Mouse (Mus musculus): ENCODE results near the gene Pde8b. TPM values are rescaled to one million over a fixed set of nuclear protein-coding genes. Genes with fewer than 3 reads are reported as not detected.

Pde8b gene
- polyA plus RNA-seq, 1 experiment from 2014 or later: 12.1 TPM

- no peaks in the 10 kb centered on the region for H3K27me3 ChIP-seq (ENCODE audit: insufficient read depth, low read length)
- no peaks in the 10 kb centered on the region for H3K36me3 ChIP-seq (ENCODE audit: insufficient read depth, low read length)
- H3K9ac ChIP-seq (ENCODE audit: low read depth, low read length): no peak overlapping the region
- no peak overlapping the region for H3K4me3 ChIP-seq (replicated peaks; ENCODE audit: low read depth, low read length)
- DNase-seq (ENCODE audit: low spot score) (no peak), ATAC-seq (replicated peaks; ENCODE audit: low FRiP score, low read depth) (no peak)
- no peak overlapping the region for H3K4me2 ChIP-seq (ENCODE audit: low read length)
- H3K27ac ChIP-seq: no peak overlapping the region
- H3K4me1 ChIP-seq (replicated peaks; ENCODE audit: insufficient read depth, low read length): no peaks in the 10 kb centered on the region
- H3K9me3 ChIP-seq (replicated peaks; ENCODE audit: low read length): no peaks in the 10 kb centered on the region
- TF ChIP-seq CTCF (IDR thresholded peaks at IDR 0.05; ENCODE audit: low read depth): no peak
- WGBS: 75% methylated on average over 2 of the region's 2 CpGs
Observed at GRCm38 (mm10) chr13:95243026-95243425, 7.1 kb downstream of the Pde8b start.

GRCm38 (mm10) chr13:95237488-95237887 lies 12.6 kb downstream of the Pde8b start:
- Histone ChIP-seq H3K4me1 (replicated peaks; ENCODE audit: insufficient read depth, low read length) (no peaks in the 10 kb centered on the region), H3K4me3 (replicated peaks; ENCODE audit: low read depth, low read length) (no peak overlapping the region), H3K36me3 (ENCODE audit: insufficient read depth, low read length) (no peaks in the 10 kb centered on the region), H3K27me3 (ENCODE audit: insufficient read depth, low read length) (no peaks in the 10 kb centered on the region), H3K9ac (ENCODE audit: low read depth, low read length) (no peak overlapping the region), H3K27ac (no peak overlapping the region), H3K9me3 (replicated peaks; ENCODE audit: low read length) (no peaks in the 10 kb centered on the region), H3K4me2 (ENCODE audit: low read length) (no peak overlapping the region)
- no peak for TF ChIP-seq CTCF (IDR thresholded peaks at IDR 0.05; ENCODE audit: low read depth)
- no peak for DNase-seq (ENCODE audit: low spot score)
- ATAC-seq (replicated peaks; ENCODE audit: low FRiP score, low read depth): no peak
- 96% methylated on average over 2 of the region's 2 CpGs for WGBS

- Histone ChIP-seq H3K9ac (ENCODE audit: low read depth, low read length) (no peak overlapping the region), H3K4me1 (replicated peaks; ENCODE audit: insufficient read depth, low read length) (no peaks in the 10 kb centered on the region), H3K9me3 (replicated peaks; ENCODE audit: low read length) (no peaks in the 10 kb centered on the region), H3K36me3 (ENCODE audit: insufficient read depth, low read length) (no peaks in the 10 kb centered on the region), H3K4me2 (ENCODE audit: low read length) (no peak overlapping the region), H3K27me3 (ENCODE audit: insufficient read depth, low read length) (no peaks in the 10 kb centered on the region), H3K4me3 (replicated peaks; ENCODE audit: low read depth, low read length) (no peak overlapping the region), H3K27ac (no peak overlapping the region)
- no peak for ATAC-seq (replicated peaks; ENCODE audit: low FRiP score, low read depth)
- no peak for DNase-seq (ENCODE audit: low spot score)
- TF ChIP-seq CTCF (IDR thresholded peaks at IDR 0.05; ENCODE audit: low read depth): no peak
- 74% methylated on average over 8 of the region's 8 CpGs for WGBS
Observed at GRCm38 (mm10) chr13:95235261-95235660, 14.9 kb downstream of the Pde8b start.

GRCm38 (mm10) chr13:95231366-95232138 lies 18.6 kb downstream of the Pde8b start:
- Histone ChIP-seq H3K4me1 (replicated peaks; ENCODE audit: insufficient read depth, low read length) (no peaks in the 10 kb centered on the region), H3K27ac (peak overlapping the region; percentile 32), H3K4me3 (replicated peaks; ENCODE audit: low read depth, low read length) (no peak overlapping the region), H3K9me3 (replicated peaks; ENCODE audit: low read length) (no peaks in the 10 kb centered on the region), H3K4me2 (ENCODE audit: low read length) (no peak overlapping the region), H3K27me3 (ENCODE audit: insufficient read depth, low read length) (no peaks in the 10 kb centered on the region), H3K9ac (ENCODE audit: low read depth, low read length) (no peak overlapping the region), H3K36me3 (ENCODE audit: insufficient read depth, low read length) (no peaks in the 10 kb centered on the region)
- DNase-seq (ENCODE audit: low spot score) (peak; percentile 29), ATAC-seq (replicated peaks; ENCODE audit: low FRiP score, low read depth) (no peak)
- TF ChIP-seq CTCF (IDR thresholded peaks at IDR 0.05; ENCODE audit: low read depth): no peak
- WGBS: 70% methylated on average over 8 of the region's 8 CpGs

- no peak for TF ChIP-seq CTCF (IDR thresholded peaks at IDR 0.05; ENCODE audit: low read depth)
- no peak for DNase-seq (ENCODE audit: low spot score)
- no peak overlapping the region for H3K4me3 ChIP-seq (replicated peaks; ENCODE audit: low read depth, low read length)
- no peaks in the 10 kb centered on the region for H3K36me3 ChIP-seq (ENCODE audit: insufficient read depth, low read length)
- H3K9me3 ChIP-seq (replicated peaks; ENCODE audit: low read length): no peaks in the 10 kb centered on the region
- H3K9ac ChIP-seq (ENCODE audit: low read depth, low read length): no peak overlapping the region
- 85% methylated on average over 1 of the region's 1 CpGs for WGBS
- H3K4me2 ChIP-seq (ENCODE audit: low read length): no peak overlapping the region
- H3K4me1 ChIP-seq (replicated peaks; ENCODE audit: insufficient read depth, low read length): no peaks in the 10 kb centered on the region
- H3K27me3 ChIP-seq (ENCODE audit: insufficient read depth, low read length): no peaks in the 10 kb centered on the region
- no peak for ATAC-seq (replicated peaks; ENCODE audit: low FRiP score, low read depth)
- H3K27ac ChIP-seq: no peak overlapping the region
Observed at GRCm38 (mm10) chr13:95230326-95230725, 19.8 kb downstream of the Pde8b start.

GRCm38 (mm10) chr13:95224491-95224890 lies 25.6 kb downstream of the Pde8b start:
- ATAC-seq (replicated peaks; ENCODE audit: low FRiP score, low read depth): no peak
- WGBS: 75% methylated on average over 2 of the region's 2 CpGs
- Histone ChIP-seq H3K4me1 (replicated peaks; ENCODE audit: insufficient read depth, low read length) (peaks cover 2% of the 10 kb centered on the region; the same call in 1 of the 2 replicates), H3K36me3 (ENCODE audit: insufficient read depth, low read length) (no peaks in the 10 kb centered on the region), H3K27ac (no peak overlapping the region), H3K27me3 (ENCODE audit: insufficient read depth, low read length) (peaks cover 5% of the 10 kb centered on the region; the same call in 1 of the 2 replicates), H3K9ac (ENCODE audit: low read depth, low read length) (no peak overlapping the region), H3K4me3 (replicated peaks; ENCODE audit: low read depth, low read length) (no peak overlapping the region), H3K9me3 (replicated peaks; ENCODE audit: low read length) (no peaks in the 10 kb centered on the region), H3K4me2 (ENCODE audit: low read length) (no peak overlapping the region)
- no peak for DNase-seq (ENCODE audit: low spot score)
- no peak for TF ChIP-seq CTCF (IDR thresholded peaks at IDR 0.05; ENCODE audit: low read depth)
